In the genomic region with DNA sequence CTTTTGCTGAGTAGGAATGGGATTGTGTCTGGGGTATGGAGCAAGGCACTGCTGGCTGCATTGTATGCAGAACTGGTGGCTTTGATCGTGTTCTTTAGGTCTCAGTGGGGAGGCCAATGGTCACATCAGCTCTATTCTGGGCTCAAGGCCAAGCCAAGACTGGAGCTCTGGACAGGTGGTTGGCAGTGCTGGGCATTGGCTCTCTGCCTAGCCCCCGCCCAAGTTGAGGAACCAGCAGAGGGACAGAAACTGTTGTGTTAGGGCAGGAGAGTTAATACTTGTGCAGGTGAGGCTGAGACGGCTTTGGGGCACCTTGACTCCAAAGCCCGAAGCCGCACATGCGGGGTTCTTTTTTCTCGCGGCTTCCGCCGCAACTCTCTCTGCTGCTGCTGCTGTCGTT, we compare ENCODE assay signal across 8 mouse cellular contexts. TPM values are rescaled to one million over a fixed set of nuclear protein-coding genes. Genes with fewer than 3 reads are reported as not detected.
A peak's percentile ranks its signal among the peaks of the same experiment; 100 is the strongest.
DNase-seq lines count a peak whose midpoint lies in the region; ATAC-seq and TF ChIP-seq lines count a peak whose summit lies in the region.

A gene (plus strand): TSS at position 265 of the 400 bp plus-strand sequence.

- no peaks in the 10 kb centered on the region for H3K9me3 ChIP-seq in hindbrain, embryonic 16.5 days (ENCODE audit: control insufficient read depth, low read length)
- H3K9me3 ChIP-seq in stomach, embryonic 16.5 days (replicated peaks; ENCODE audit: control insufficient read depth, low read length), result no peaks in the 10 kb centered on the region

- H3K27ac ChIP-seq in layer of hippocampus, adult 2 months, result peak within 1 kb of the TSS; percentile 92
- peak within 1 kb of the TSS; percentile 49; the same call in 1 of the 2 replicates for H3K27ac ChIP-seq in hindbrain, embryonic 16.5 days (ENCODE audit: low read depth, low read length)
- H3K27ac ChIP-seq in stomach, embryonic 16.5 days (ENCODE audit: low read length), result peak within 1 kb of the TSS; percentile 97

- TF ChIP-seq CTCF in layer of hippocampus, adult 2 months (conservative IDR thresholded peaks at IDR 0.05), result no peak

- ATAC-seq in hindbrain, embryonic 16.5 days, result peak; percentile 10
- no peak for ATAC-seq in stomach, embryonic 16.5 days (ENCODE audit: insufficient read depth, low FRiP score)

- H3K4me3 ChIP-seq in layer of hippocampus, adult 2 months, result peak within 1 kb of the TSS; percentile 8; the same call in 1 of the 2 replicates
- H3K4me3 ChIP-seq in hindbrain, embryonic 16.5 days (ENCODE audit: low read length), result peak within 1 kb of the TSS; percentile 32
- peak within 1 kb of the TSS; percentile 45 for H3K4me3 ChIP-seq in stomach, embryonic 16.5 days (replicated peaks; ENCODE audit: low read length)

- H3K27me3 ChIP-seq in hindbrain, embryonic 16.5 days (replicated peaks; ENCODE audit: control insufficient read depth, insufficient read depth, low read length), result peaks cover 43% of the 10 kb centered on the region
- peaks cover 45% of the 10 kb centered on the region for H3K27me3 ChIP-seq in stomach, embryonic 16.5 days (ENCODE audit: control insufficient read depth, insufficient read depth, low read length)

- peak within 1 kb of the TSS; percentile 55 for H3K4me2 ChIP-seq in hindbrain, embryonic 16.5 days (ENCODE audit: low read length)
- peak within 1 kb of the TSS; percentile 55 for H3K4me2 ChIP-seq in stomach, embryonic 16.5 days (ENCODE audit: low read depth, low read length)

- WGBS in hindbrain, embryonic 16.5 days, result 6% methylated on average over 11 of the region's 11 CpGs
- 7% methylated on average over 11 of the region's 11 CpGs for WGBS in stomach, embryonic 16.5 days

- peak within 1 kb of the TSS; percentile 53 for H3K9ac ChIP-seq in hindbrain, embryonic 16.5 days (ENCODE audit: low read depth, low read length)
- peak within 1 kb of the TSS; percentile 61 for H3K9ac ChIP-seq in stomach, embryonic 16.5 days (ENCODE audit: low read length)

- H3K4me1 ChIP-seq in hindbrain, embryonic 16.5 days (ENCODE audit: control insufficient read depth, insufficient read depth, low read depth, low read length), result peaks cover 40% of the 10 kb centered on the region
- peaks cover 52% of the 10 kb centered on the region for H3K4me1 ChIP-seq in stomach, embryonic 16.5 days (ENCODE audit: control insufficient read depth, insufficient read depth, low read length)

- peak in 1 of 2 experiments; percentile 3 for DNase-seq in layer of hippocampus, adult 2 months (ENCODE audit: low spot score in 2 of 2)
- DNase-seq in layer of hippocampus, adult 9-11 months, result no peak
- DNase-seq in cerebellum, postnatal 10 days, result peak; percentile 89 to 91
- DNase-seq in lung, adult 18-20 months, result peak; percentile 76 to 83
- DNase-seq in thymus, adult 18-20 months, result no peak
- no peak for DNase-seq in thymus, postnatal 14 days

- H3K36me3 ChIP-seq in hindbrain, embryonic 16.5 days (ENCODE audit: control insufficient read depth, insufficient read depth, low read length), result peaks cover 22% of the 10 kb centered on the region
- peaks cover 7% of the 10 kb centered on the region; the same call in 1 of the 2 replicates for H3K36me3 ChIP-seq in stomach, embryonic 16.5 days (ENCODE audit: control insufficient read depth, insufficient read depth, low read length)

RNA-seq across cellular contexts. Expression of the gene that starts here (rescaled TPM):
- total RNA-seq in layer of hippocampus, adult 2 months (2021), result not detected
- 0.12 and 0.13 TPM in 2 replicates for polyA plus RNA-seq in hindbrain, embryonic 16.5 days (2015; fragmentation: Nextera tagmentation; extraction: Ambion mirVana)
- 14.3 and 20.3 TPM in 2 replicates for polyA plus RNA-seq in stomach, embryonic 16.5 days (2015; fragmentation: Nextera tagmentation; extraction: Ambion mirVana)

Comparison
In these comparisons a context has a peak if more than half of its experiments do, and no peak if none do; other contexts are left out.
1. RNA of the gene that starts here (polyA plus RNA-seq): 14.3 to 20.3 TPM in stomach, embryonic 16.5 days; 0.12 to 0.13 TPM in hindbrain, embryonic 16.5 days; every median in the first group is over 10 times any median in the second.
2. Peak in ATAC-seq, H3K4me3 ChIP-seq, H3K27ac ChIP-seq, H3K9ac ChIP-seq and H3K4me2 ChIP-seq in hindbrain, embryonic 16.5 days; RNA of the gene not detected or under 1 TPM.
3. DNase-seq: peak in cerebellum, postnatal 10 days (2 of 2) and lung, adult 18-20 months (2 of 2); none in layer of hippocampus, adult 9-11 months (single experiment), thymus, adult 18-20 months (0 of 2) and thymus, postnatal 14 days (single experiment).
4. Peak in every context shown above with its lines, with median percentiles within 50 percentile points of each other: H3K27ac ChIP-seq and H3K4me3 ChIP-seq.